Mouse (Mus musculus) urinary bladder, postnatal 10 days (tissue): ENCODE data around the gene Kif23.
A peak's percentile ranks its signal among the peaks of the same experiment; 100 is the strongest.

ENCODE experiments used
- DNase-seq: peaks from one replicate; pipeline ENCODE4 v3.0.0; 2022; ENCODE audit warnings: low spot score

The Kif23 gene

GRCm38 (mm10) chr9:61947402-61948346 is 1.1 kb upstream of the Kif23 start:
- DNase-seq = no peak

GRCm38 (mm10) chr9:61945973-61946611 is 482 bp downstream of the Kif23 start:
- no peak for DNase-seq

- no peak for DNase-seq
Observed at GRCm38 (mm10) chr9:61941054-61941453, 5.5 kb downstream of the Kif23 start.

- no peak for DNase-seq
Observed at GRCm38 (mm10) chr9:61933333-61933732, 13.2 kb downstream of the Kif23 start.

GRCm38 (mm10) chr9:61932009-61932408 is 14.6 kb downstream of the Kif23 start:
- no peak for DNase-seq

GRCm38 (mm10) chr9:61925086-61925660 is 21.4 kb downstream of the Kif23 start:
- DNase-seq = no peak

GRCm38 (mm10) chr9:61920331-61920730 is 26.2 kb downstream of the Kif23 start:
- no peak for DNase-seq

- DNase-seq = no peak
Observed at GRCm38 (mm10) chr9:61919464-61919863, 27.1 kb downstream of the Kif23 start.

- DNase-seq = no peak
Observed at GRCm38 (mm10) chr9:61917436-61917835, 29.1 kb downstream of the Kif23 start.

- no peak for DNase-seq
Observed at GRCm38 (mm10) chr9:61916986-61917385, 29.6 kb downstream of the Kif23 start.

- DNase-seq = no peak
Observed at GRCm38 (mm10) chr9:61915393-61916005, 31.1 kb downstream of the Kif23 start.

GRCm38 (mm10) chr9:61914917-61915300 is 31.7 kb downstream of the Kif23 start:
- no peak for DNase-seq

- peak; percentile 80 for DNase-seq
Observed at GRCm38 (mm10) chr9:61914203-61914916, 32.2 kb downstream of the Kif23 start, which contains the start of gene Rplp1. Gene Rplp1, minus strand, starts transcription at chr9:61914542.

GRCm38 (mm10) chr9:61911300-61912128 is 35.1 kb downstream of the Kif23 start:
- no peak for DNase-seq

GRCm38 (mm10) chr9:61910526-61911256 is 35.9 kb downstream of the Kif23 start:
- DNase-seq = no peak

- no peak for DNase-seq
Observed at GRCm38 (mm10) chr9:61909633-61910032, 36.9 kb downstream of the Kif23 start.

GRCm38 (mm10) chr9:61908832-61909407 is 37.7 kb downstream of the Kif23 start:
- no peak for DNase-seq

GRCm38 (mm10) chr9:61908341-61908740 is 38.2 kb downstream of the Kif23 start:
- no peak for DNase-seq

- no peak for DNase-seq
Observed at GRCm38 (mm10) chr9:61907621-61908295, 38.8 kb downstream of the Kif23 start.
